Mouse (Mus musculus): ENCODE data around the gene Krt42.

GRCm38 (mm10) chr11:100221741-100222140, 47.9 kb downstream of the Krt42 start:
- no peak for TF ChIP-seq POLR2A (IDR thresholded peaks at IDR 0.05; ENCODE audit: extremely low read depth, insufficient read depth, low read length)
- no peak for TF ChIP-seq CTCF (IDR thresholded peaks at IDR 0.05; ENCODE audit: low read depth, low read length)

Data from liver, adult 2 months (tissue).